Comparison of ENCODE assay signal across 21 mouse cellular contexts in the genomic region with DNA sequence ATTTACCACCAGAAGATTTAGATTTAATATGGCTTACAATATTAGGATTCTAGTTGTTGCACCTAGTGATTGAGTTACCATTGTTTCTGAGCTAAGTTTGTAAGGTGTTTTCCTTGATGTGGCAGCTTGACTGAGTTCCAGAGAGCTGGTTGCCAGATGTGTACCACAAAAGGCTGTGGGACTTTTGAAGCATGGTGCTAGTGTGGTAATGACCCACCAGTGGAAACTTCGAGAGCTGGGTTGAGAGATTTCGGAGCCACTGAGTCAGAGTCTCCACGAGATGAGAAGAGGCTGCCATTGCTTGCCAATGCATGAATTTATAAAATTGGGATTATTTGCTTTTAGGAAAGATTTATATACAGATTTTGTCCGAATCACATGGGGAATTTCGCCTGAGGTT. TPM values are rescaled to one million over a fixed set of nuclear protein-coding genes. Genes with fewer than 3 reads are reported as not detected.
DNase-seq lines count a peak whose midpoint lies in the region; TF ChIP-seq lines count a peak whose summit lies in the region.
"Had no signal": no experiment of that assay in that cellular context is flagged by ENCODE, and none has a peak within 500 bp of the region (broad histone marks: within the 10 kb centered on the region; RNA-seq: fewer than 3 reads in every experiment).

No protein-coding gene starts in this region.

- TF ChIP-seq CTCF in CH12.LX (conservative IDR thresholded peaks at IDR 0.05 in 1 of 2, IDR thresholded peaks at IDR 0.05 in 1 of 2; ENCODE audit: low read depth in 2 of 2, low read length in 2 of 2): no peak

- no peak for TF ChIP-seq RAD21 in CH12.LX (IDR thresholded peaks at IDR 0.05; ENCODE audit: low read depth, low read length)

- in situ Hi-C loops in CH12.LX (cut with MboI; ENCODE audit: low pct_ligation_motif_present, low pct_unique_long_range_greater_than_20kb, low sequenced_read_pairs): no loop called here

- no peak overlapping the region for H3K4me3 ChIP-seq in CH12.LX (replicated peaks in 1 of 3; ENCODE audit: low read depth in 2 of 3, low read length in 2 of 3, poor library complexity in 1 of 3)

- no peak overlapping the region for H3K4me2 ChIP-seq in CH12.LX (ENCODE audit: insufficient read depth, low read depth, poor library complexity, severe bottlenecking)

- H3K4me1 ChIP-seq in CH12.LX (ENCODE audit: control insufficient read depth in 1 of 2, insufficient read depth in 2 of 2): peaks cover 0 to 26% of the 10 kb centered on the region in 2 experiments; a peak in 2 of 4 replicates

- TF ChIP-seq POLR2A in CH12.LX (IDR thresholded peaks at IDR 0.05; ENCODE audit: low read depth, low read length): no peak

- no peaks in the 10 kb centered on the region for H3K79me2 ChIP-seq in CH12.LX (replicated peaks; ENCODE audit: control insufficient read depth, extremely low read depth, insufficient read depth, poor library complexity, severe bottlenecking)

- H3K36me3 ChIP-seq in CH12.LX (replicated peaks in 1 of 2; ENCODE audit: control insufficient read depth in 1 of 2, insufficient read depth in 1 of 2, low read length in 1 of 2): no peaks in the 10 kb centered on the region
- H3K36me3 ChIP-seq: G1E had no signal

- DNase-seq in CH12.LX (ENCODE audit: extremely low read depth) (peak; percentile 68), adipocyte (ENCODE audit: low spot score) (no peak)
- DNase-seq: adrenal gland, adult 2 months; adrenal gland, adult 8-10 months; adrenal gland, postnatal 10 days; adrenal gland, postnatal 14 days; adrenal gland, postnatal 25 days; adrenal gland, postnatal 36 days; B cell, adult 2 months; cerebellum, adult 11 months; cerebellum, adult 11-12 months; cerebellum, adult 18-20 months; cerebellum, adult 2 months; cerebellum, adult 8-10 months; cerebellum, adult 9-10 months had no signal

- H3K9ac ChIP-seq in CH12.LX (ENCODE audit: insufficient read depth, low read depth): no peak overlapping the region

- H3K9me3 ChIP-seq in CH12.LX (replicated peaks; ENCODE audit: low read length): no peaks in the 10 kb centered on the region
- H3K9me3 ChIP-seq: G1E had no signal

- H3K27ac ChIP-seq in CH12.LX (ENCODE audit: insufficient read depth, low read depth): peak overlapping the region; percentile 30; the same call in 1 of the 2 replicates

- peak; percentile 83 for TF ChIP-seq EP300 in CH12.LX (IDR thresholded peaks at IDR 0.05; ENCODE audit: low read length)

- no peaks in the 10 kb centered on the region for H3K27me3 ChIP-seq in CH12.LX (replicated peaks)
- H3K27me3 ChIP-seq: Patski had no signal

- dilution Hi-C loops in CH12.LX (cut with MboI; ENCODE audit: extremely low pct_ligation_motif_present, extremely low pct_unique_long_range_greater_than_20kb, low sequenced_read_pairs): no loop called here

TF ChIP-seq in CH12.LX, 34 proteins besides CTCF, POLR2A, EP300 and RAD21:
- TF ChIP-seq JUND (conservative IDR thresholded peaks at IDR 0.05; ENCODE audit: low read depth, low read length): 0 out of 2 replicates have a peak, but pooled peaks have one; percentile 48
- no peak for TF ChIP-seq ZKSCAN1 (IDR thresholded peaks at IDR 0.05; ENCODE audit: borderline replicate concordance, low read depth, low read length)
- no peak for TF ChIP-seq USF1 (IDR thresholded peaks at IDR 0.05; ENCODE audit: low read depth, low read length)
- TF ChIP-seq TBP (conservative IDR thresholded peaks at IDR 0.05; ENCODE audit: low read depth, low read length): no peak
- TF ChIP-seq SMC3 (IDR thresholded peaks at IDR 0.05; ENCODE audit: low read depth, low read length): no peak
- peak; percentile 23; the same call in 1 of the 2 replicates for TF ChIP-seq CHD2 (IDR thresholded peaks at IDR 0.05; ENCODE audit: low read length)
- peak; percentile 76 for TF ChIP-seq TCF12 (IDR thresholded peaks at IDR 0.05; ENCODE audit: low read depth, low read length)
- no peak for TF ChIP-seq NRF1 (IDR thresholded peaks at IDR 0.05; ENCODE audit: low read depth, low read length)
- TF ChIP-seq BHLHE40 (IDR thresholded peaks at IDR 0.05; ENCODE audit: low read depth, low read length): peak; percentile 38; the same call in 1 of the 2 replicates
- TF ChIP-seq MAX (IDR thresholded peaks at IDR 0.05; ENCODE audit: low read length): 0 out of 2 replicates have a peak, but pooled peaks have one; percentile 33
- no peak for TF ChIP-seq SIN3A (IDR thresholded peaks at IDR 0.05; ENCODE audit: low read length)
- TF ChIP-seq JUN (IDR thresholded peaks at IDR 0.05; ENCODE audit: insufficient read depth, low read depth, low read length): peak; percentile 37; the same call in 1 of the 2 replicates
- peak; percentile 69 for TF ChIP-seq ETS1 (conservative IDR thresholded peaks at IDR 0.05; ENCODE audit: low read depth, low read length)
- TF ChIP-seq GABPA (IDR thresholded peaks at IDR 0.05; ENCODE audit: insufficient replicate concordance, low read depth, low read length): no peak
- 0 out of 2 replicates have a peak, but pooled peaks have one; percentile 44 for TF ChIP-seq MYC (IDR thresholded peaks at IDR 0.05; ENCODE audit: low read depth, low read length)
- peak; percentile 72 for TF ChIP-seq MEF2A (IDR thresholded peaks at IDR 0.05; ENCODE audit: borderline replicate concordance, low read depth, low read length)
- peak; percentile 70 for TF ChIP-seq IRF4 (IDR thresholded peaks at IDR 0.05; ENCODE audit: low read depth, low read length)

RNA-seq across cellular contexts. Expression of a gene that starts 34.2 kb away (rescaled TPM):
- total RNA-seq in CH12.LX (2012; rRNA removed) (0.42 and 0.64 TPM in 2 replicates), CH12.LX (2014; rRNA removed) (0.13 TPM in 1 of 2 replicates, not detected in the other)
- not detected in 2 replicates for polyA plus RNA-seq in CH12.LX (2012; ENCODE audit: insufficient read length, low read depth)
- total RNA-seq: ES-E14, G1E had no signal
- polyA plus RNA-seq: activated CD4-positive, CD25-positive, alpha-beta regulatory T cell, adult 4 months; C2C12; CD4-positive, CD25-positive, alpha-beta regulatory T cell, adult 4 months; G1E had no signal
